Mouse (Mus musculus): ENCODE measurements around the gene Dscaml1.

DNA sequence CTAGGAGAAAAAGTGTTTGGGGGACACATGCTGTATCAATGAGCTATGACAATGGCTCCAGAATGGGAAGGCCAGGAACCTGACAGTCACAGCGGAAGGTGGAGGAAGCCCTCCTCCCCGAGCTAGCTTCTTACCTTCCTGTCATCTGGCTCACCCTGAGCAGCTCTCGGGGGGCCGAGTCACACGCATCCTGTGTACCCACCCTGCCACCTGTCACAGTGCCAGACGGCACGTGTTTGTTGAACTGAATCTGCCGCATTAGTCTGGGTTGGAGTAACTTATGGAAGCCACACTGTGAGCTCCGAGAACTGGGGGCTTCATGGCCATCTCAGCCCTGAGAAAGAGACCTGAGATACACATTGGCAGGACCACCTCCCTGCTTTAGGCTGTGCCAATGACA lies 249.5 kb downstream of the Dscaml1 start:
- TF ChIP-seq CTCF (IDR thresholded peaks at IDR 0.05; ENCODE audit: extremely low read depth, insufficient read length, insufficient replicate concordance, low read depth, low read length) (no peak), POLR2A (IDR thresholded peaks at IDR 0.05; ENCODE audit: low read depth, low read length) (no peak)

All from small intestine, adult 2 months (tissue).